Mouse (Mus musculus) layer of hippocampus, adult 2 months (tissue): Measurements from ENCODE around the gene Ces3a. TPM values are rescaled to one million over a fixed set of nuclear protein-coding genes. Genes with fewer than 3 reads are reported as not detected.
"Not testable (repeated sequence)": the region's sequence is repeated elsewhere in the genome, so short reads cannot be mapped to it uniquely, and the experiment has no call there.

Experiments
- DNase-seq, 2 experiments: peaks; one replicate each; pipeline ENCODE4 v3.0.0; 2022; ENCODE audit warnings: low spot score in 2 of 2
- H3K27ac ChIP-seq: fragments of 200-600 bp; 2 replicates; pipeline ENCODE4 v1.8.1; 2022
- H3K4me3 ChIP-seq: fragments of 200-600 bp; 2 replicates; pipeline ENCODE4 v1.8.1; 2022; ENCODE audit warnings: mild to moderate bottlenecking
- CTCF ChIP-seq: fragments of 200-600 bp; conservative IDR thresholded peaks from 2 replicates; pipeline ENCODE4 v1.8.1; 2022; ENCODE audit warnings: antibody characterized with exemption, mild to moderate bottlenecking, moderate library complexity
- total RNA-seq, 2 experiments: library from RNA; stranded (reverse); gene quantifications; 2 replicates each; pipeline ENCODE4 v1.2.3; 2021

Ces3a gene
- total RNA-seq, 2 experiments from 2014 or later = not detected

GRCm38 (mm10) chr8:105068971-105069370 is 20.6 kb downstream of the Ces3a start:
- no peak for TF ChIP-seq CTCF
- Histone ChIP-seq H3K4me3 (no peak overlapping the region), H3K27ac (no peak overlapping the region)
- DNase-seq = no peak

DNA sequence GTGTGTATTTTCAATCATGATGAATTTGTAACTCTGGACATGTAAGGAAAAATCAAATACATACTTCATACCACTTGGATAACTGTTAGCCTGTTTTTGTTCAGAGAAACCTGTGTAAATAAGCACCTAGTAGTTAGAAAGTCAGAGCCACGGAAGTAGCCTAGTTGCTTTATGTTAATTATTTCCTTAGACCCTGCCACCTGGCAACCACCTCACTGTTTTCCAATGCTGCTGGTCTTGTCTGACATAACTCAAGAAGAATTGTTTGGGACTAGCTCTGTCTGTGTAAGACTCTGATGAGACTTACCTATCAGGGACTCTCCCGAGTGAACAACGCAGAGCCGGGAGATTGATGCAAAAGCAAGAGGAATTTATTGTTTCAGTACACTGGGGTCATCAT is 28.2 kb downstream of the Ces3a start:
- no peak for TF ChIP-seq CTCF
- Histone ChIP-seq H3K27ac (no peak overlapping the region), H3K4me3 (no peak overlapping the region)
- no peak for DNase-seq

- no peak for DNase-seq
- no peak for TF ChIP-seq CTCF
- no peak overlapping the region for H3K27ac ChIP-seq
These were observed 28.7 kb downstream of the Ces3a start for GRCm38 (mm10) chr8:105077071-105077470.

DNA sequence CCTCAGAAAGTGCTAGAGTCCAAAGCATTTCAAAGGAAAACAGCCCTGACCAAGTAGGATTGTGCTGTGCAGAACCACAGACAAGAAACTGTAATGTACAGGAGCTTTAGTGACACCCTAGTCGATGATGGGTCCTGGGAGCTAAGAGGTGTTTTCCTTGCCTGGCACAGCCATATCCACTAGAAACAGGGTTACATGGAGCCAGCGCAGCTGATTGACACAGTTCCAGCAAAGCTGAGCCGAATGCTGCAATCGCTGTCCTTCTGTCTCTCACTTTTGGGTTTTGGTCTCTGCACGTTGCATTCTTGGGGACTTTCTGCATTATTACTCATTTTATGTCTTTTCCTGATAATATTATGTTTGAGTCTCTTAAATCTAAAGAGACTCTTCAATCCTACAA is 30.2 kb downstream of the Ces3a start:
- H3K4me3 ChIP-seq = no peak overlapping the region
- no peak for DNase-seq
- no peak overlapping the region for H3K27ac ChIP-seq
- TF ChIP-seq CTCF = no peak

More at GRCm38 (mm10) chr8:105077071-105077470, 28.7 kb downstream of the Ces3a start:
- no peak overlapping the region for H3K4me3 ChIP-seq

DNA sequence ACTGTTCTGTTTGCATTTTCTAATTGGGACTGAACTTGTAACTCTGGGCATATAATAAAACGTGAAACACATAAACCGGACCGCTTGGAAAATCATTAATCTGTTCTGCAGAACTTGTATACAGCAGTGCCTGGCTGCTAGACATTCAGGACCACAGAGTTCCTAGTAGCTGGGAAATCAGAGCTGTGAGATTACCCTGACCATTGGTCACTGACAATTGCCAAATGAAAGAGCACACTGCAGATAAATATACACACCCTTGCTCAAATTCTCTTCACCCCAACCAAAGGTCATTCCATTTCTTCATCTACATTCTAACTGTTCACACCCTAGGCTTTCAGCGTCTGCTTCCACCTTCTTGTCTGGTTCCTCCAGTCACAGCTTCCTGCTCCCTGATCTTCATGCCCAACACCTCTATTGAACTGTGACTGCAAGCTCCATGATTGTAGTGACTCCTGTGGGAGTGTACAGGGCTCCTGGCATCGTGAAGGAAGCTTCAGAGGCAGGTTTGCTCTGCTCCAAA is 32.5 kb downstream of the Ces3a start:
- no peak for DNase-seq
- Histone ChIP-seq H3K4me3 (no peak overlapping the region), H3K27ac (no peak overlapping the region)
- no peak for TF ChIP-seq CTCF

DNA sequence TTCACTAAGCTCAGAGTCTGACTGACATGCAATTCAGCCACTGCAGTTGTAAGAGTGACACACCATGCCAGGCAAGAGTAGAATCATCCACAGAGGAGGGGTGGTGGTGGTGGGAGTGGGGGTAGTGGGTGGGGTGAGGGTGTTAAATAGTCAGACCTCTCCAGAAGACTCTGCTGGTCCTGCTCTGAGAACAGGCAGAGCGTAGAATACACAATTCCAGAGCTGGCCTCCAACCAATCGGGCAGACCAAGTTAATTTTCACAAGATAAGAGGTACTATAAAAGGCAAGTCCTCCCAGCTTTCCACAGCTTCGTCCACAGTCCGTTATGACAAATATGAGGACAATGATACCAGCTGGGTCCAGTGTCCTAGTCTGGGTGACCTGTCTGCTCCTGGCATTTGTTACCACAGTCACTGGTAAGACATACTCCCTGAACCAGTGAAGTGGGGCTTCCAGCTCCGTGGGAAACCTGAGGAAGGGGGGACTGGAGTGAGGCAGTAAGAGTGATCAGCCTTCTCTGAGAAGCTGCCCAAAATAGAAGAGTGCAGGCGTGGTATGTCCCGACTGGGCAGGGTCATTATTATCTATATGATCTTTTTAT is 35.1 kb downstream of the Ces3a start, which contains the start of gene Ces3b:
TSS of gene Ces3b (plus strand) at position 305 of the 602 bp plus-strand sequence.
- no peak within 1 kb of the TSS for H3K4me3 ChIP-seq
- TF ChIP-seq CTCF = no peak
- no peak for DNase-seq
- no peak within 1 kb of the TSS for H3K27ac ChIP-seq

DNA sequence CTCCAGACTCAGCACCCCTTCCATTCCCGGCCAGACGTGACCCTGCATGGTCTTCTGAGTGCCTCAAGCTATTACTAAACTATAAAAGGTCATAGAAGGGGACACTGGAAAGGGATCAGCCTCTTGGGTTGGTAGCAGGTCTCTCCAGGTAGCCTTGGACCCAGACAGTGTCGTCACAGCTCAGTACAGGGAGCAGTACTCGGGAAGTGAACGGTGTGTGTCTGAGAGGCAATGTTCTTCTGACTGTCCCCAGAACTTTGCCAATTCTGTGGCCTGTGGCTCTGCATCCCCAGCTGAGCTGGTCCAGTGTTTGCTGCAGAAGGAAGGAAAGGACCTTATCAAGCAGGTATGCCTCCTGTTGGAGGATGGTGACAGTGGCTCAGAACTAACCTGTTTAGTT is 39.8 kb downstream of the Ces3a start:
- H3K4me3 ChIP-seq, DNase-seq, H3K27ac ChIP-seq: not testable (repeated sequence)

DNA sequence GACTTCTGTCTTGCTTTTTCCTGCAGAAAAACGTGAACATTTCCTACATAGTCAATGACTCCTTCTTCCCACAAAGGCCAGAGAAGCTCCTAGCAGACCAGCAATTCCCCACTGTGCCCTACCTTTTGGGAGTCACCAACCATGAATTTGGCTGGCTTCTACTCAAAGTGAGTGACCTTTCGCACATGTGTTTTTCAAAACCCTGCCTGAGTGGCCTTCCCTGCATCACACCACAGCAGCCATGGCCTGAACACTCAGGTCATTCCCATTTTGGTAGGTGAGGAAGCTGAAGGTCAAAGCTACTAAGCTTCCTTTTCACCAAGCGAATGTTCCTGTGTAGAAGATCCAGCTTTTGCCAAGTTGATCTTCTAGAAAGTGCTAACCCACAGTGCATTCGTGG is 40.2 kb downstream of the Ces3a start:
- no peak for TF ChIP-seq CTCF
- no peak overlapping the region for H3K4me3 ChIP-seq
- H3K27ac ChIP-seq = no peak overlapping the region
- DNase-seq = no peak

- Histone ChIP-seq H3K27ac (no peak overlapping the region), H3K4me3 (no peak overlapping the region)
- TF ChIP-seq CTCF = no peak
- DNase-seq = no peak
These were observed 45.6 kb downstream of the Ces3a start for GRCm38 (mm10) chr8:105093992-105094391.

- not testable (repeated sequence) for H3K27ac ChIP-seq, DNase-seq, H3K4me3 ChIP-seq
These were observed 53.8 kb downstream of the Ces3a start for GRCm38 (mm10) chr8:105102101-105102785.

GRCm38 (mm10) chr8:105103701-105104100 is 55.3 kb downstream of the Ces3a start:
- H3K27ac ChIP-seq, H3K4me3 ChIP-seq, DNase-seq: not testable (repeated sequence)

DNA sequence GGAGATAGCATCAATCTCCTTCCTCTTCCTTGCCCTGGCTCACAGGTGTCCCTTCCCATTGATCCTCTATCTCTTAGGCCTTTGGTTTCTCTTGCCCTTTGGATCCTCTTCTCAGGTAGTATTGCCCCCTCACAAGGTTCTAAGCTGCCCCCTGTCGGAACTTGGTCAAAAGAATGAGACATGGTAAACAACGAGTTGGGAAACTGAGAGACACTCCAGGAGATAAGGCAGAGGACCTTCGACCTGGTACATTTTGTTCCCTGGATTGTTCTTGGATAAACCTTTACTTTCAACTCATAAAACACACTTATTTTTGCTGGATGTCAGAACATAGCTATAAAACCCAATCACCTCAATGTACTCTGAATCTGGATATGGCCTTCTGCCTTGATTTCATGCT is 55.8 kb downstream of the Ces3a start:
- no peak for TF ChIP-seq CTCF

More for the DNA sequence above, 55.8 kb downstream of the Ces3a start:
- Histone ChIP-seq H3K27ac (no peak overlapping the region), H3K4me3 (no peak overlapping the region)
- DNase-seq = no peak

Other genes with a start within 250 kb of the Ces3a start
- gene Ces2b, start 217.0 kb upstream of the Ces3a start, total RNA-seq = not detected
- not detected for gene Ces2c, start 201.5 kb upstream of the Ces3a start, total RNA-seq
- not detected for gene Ces2e, start 122.3 kb upstream of the Ces3a start, total RNA-seq
- not detected for gene Ces2f, start 101.2 kb upstream of the Ces3a start, total RNA-seq
- gene Ces2g, start 86.9 kb upstream of the Ces3a start, total RNA-seq = under 1 TPM; 0.12 to 0.13 TPM
- not detected for gene Ces2h, start 47.7 kb upstream of the Ces3a start, total RNA-seq
- gene Ces3b, start 35.2 kb downstream of the Ces3a start, total RNA-seq = not detected
- not detected for gene Ces4a, start 83.2 kb downstream of the Ces3a start, total RNA-seq
- 10 to 100 TPM; 20.0 to 20.4 TPM for gene Cbfb, start 122.1 kb downstream of the Ces3a start, total RNA-seq
- 10 to 100 TPM; 38.9 to 39.2 TPM for gene D230025D16Rik, start 176.5 kb downstream of the Ces3a start, total RNA-seq
- 1 to 10 TPM; 2.9 TPM for gene B3gnt9, start 206.6 kb downstream of the Ces3a start, total RNA-seq
- 1 to 10 TPM; 7.0 to 7.6 TPM for gene Tradd, start 216.0 kb downstream of the Ces3a start, total RNA-seq
- 1 to 10 TPM in 1 of 2 experiments, under 1 TPM in 1; 0.91 to 1.9 TPM for gene Fbxl8, start 216.0 kb downstream of the Ces3a start, total RNA-seq
- gene Hsf4, start 221.2 kb downstream of the Ces3a start, total RNA-seq = 1 to 10 TPM; 7.2 to 9.5 TPM
- 1 to 10 TPM; 7.4 to 7.8 TPM for gene Nol3, start 227.5 kb downstream of the Ces3a start, total RNA-seq
- gene 4931428F04Rik, start 241.3 kb downstream of the Ces3a start, total RNA-seq = 10 to 100 TPM; 20.0 to 24.4 TPM
- 1 to 10 TPM; 1.4 TPM for gene Exoc3l, start 247.5 kb downstream of the Ces3a start, total RNA-seq
- gene E2f4, start 249.1 kb downstream of the Ces3a start, total RNA-seq = 10 to 100 TPM; 36.1 to 39.0 TPM